24 mouse cellular contexts compared by ENCODE assay signal in genomic region chr5:148588142-148588650, GRCm38 (mm10). TPM values are rescaled to one million over a fixed set of nuclear protein-coding genes. Genes with fewer than 3 reads are reported as not detected.
DNase-seq lines count a peak whose midpoint lies in the region; ATAC-seq and TF ChIP-seq lines count a peak whose summit lies in the region.
"Had no signal": no experiment of that assay in that cellular context is flagged by ENCODE, and none has a peak within 500 bp of the region (broad histone marks: within the 10 kb centered on the region; RNA-seq: fewer than 3 reads in every experiment).

No protein-coding gene starts in this region.

- no peaks in the 10 kb centered on the region for H3K27me3 ChIP-seq in hindbrain, embryonic 12.5 days
- H3K27me3 ChIP-seq in hindbrain, embryonic 16.5 days (replicated peaks; ENCODE audit: control insufficient read depth, insufficient read depth, low read length), result no peaks in the 10 kb centered on the region
- no peaks in the 10 kb centered on the region for H3K27me3 ChIP-seq in embryonic facial prominence, embryonic 14.5 days (replicated peaks; ENCODE audit: control insufficient read depth, insufficient read depth, low read length)
- H3K27me3 ChIP-seq: limb, embryonic 13.5 days; lung, embryonic 15.5 days had no signal

- TF ChIP-seq CTCF in brain, embryonic 14.5 days (IDR thresholded peaks at IDR 0.05; ENCODE audit: borderline replicate concordance, extremely low read depth, insufficient read depth, insufficient read length), result no peak

- 0 out of 2 replicates have a peak, but pooled peaks cover 6% of the 10 kb centered on the region for H3K9me3 ChIP-seq in hindbrain, embryonic 12.5 days (replicated peaks)
- no peaks in the 10 kb centered on the region for H3K9me3 ChIP-seq in hindbrain, embryonic 16.5 days (ENCODE audit: control insufficient read depth, low read length)
- 0 out of 2 replicates have a peak, but pooled peaks cover under 1% of the 10 kb centered on the region for H3K9me3 ChIP-seq in embryonic facial prominence, embryonic 14.5 days (ENCODE audit: control insufficient read depth, low read length)
- H3K9me3 ChIP-seq: limb, embryonic 13.5 days; lung, embryonic 15.5 days had no signal

- H3K4me3 ChIP-seq in hindbrain, embryonic 12.5 days, result no peak overlapping the region
- no peak overlapping the region for H3K4me3 ChIP-seq in hindbrain, embryonic 16.5 days (ENCODE audit: low read length)
- H3K4me3 ChIP-seq in embryonic facial prominence, embryonic 14.5 days (ENCODE audit: low read depth, low read length), result no peak overlapping the region
- H3K4me3 ChIP-seq: limb, embryonic 13.5 days; lung, embryonic 15.5 days had no signal

- H3K4me2 ChIP-seq in hindbrain, embryonic 12.5 days (replicated peaks), result no peak overlapping the region
- H3K4me2 ChIP-seq in hindbrain, embryonic 16.5 days (ENCODE audit: low read length), result no peak overlapping the region
- H3K4me2 ChIP-seq in embryonic facial prominence, embryonic 14.5 days (ENCODE audit: low read depth, low read length), result no peak overlapping the region
- H3K4me2 ChIP-seq: heart, embryonic 11.5 days; limb, embryonic 13.5 days; liver, embryonic 11.5 days; lung, embryonic 15.5 days had no signal

- DNase-seq in embryo, embryonic 10 days (ENCODE audit: low spot score), result peak; percentile 48
- DNase-seq in embryo, embryonic 9.5 days (ENCODE audit: extremely low spot score), result no peak
- peak; percentile 57 for DNase-seq in brain, embryonic 14.5 days (ENCODE audit: low read depth)
- DNase-seq in embryonic facial prominence, embryonic 14.5 days (ENCODE audit: low spot score), result peak; percentile 29
- no peak for DNase-seq in frontal cortex, postnatal 36 days (ENCODE audit: low spot score in 2 of 2)
- DNase-seq in urinary bladder, adult 18-20 months (ENCODE audit: low spot score in 2 of 2), result no peak
- DNase-seq: adrenal gland, adult 8-10 months; cerebellum, adult 8-10 months; cerebellum, postnatal 25 days; gastrocnemius, postnatal 25 days; heart, adult 18-20 months; heart, postnatal 36 days; kidney, adult 8-10 months; kidney, postnatal 4 days had no signal

- 25% methylated on average over 6 of the region's 6 CpGs for WGBS in hindbrain, embryonic 12.5 days
- WGBS in hindbrain, embryonic 16.5 days, result 28% methylated on average over 6 of the region's 6 CpGs
- WGBS in embryonic facial prominence, embryonic 14.5 days, result 42% methylated on average over 6 of the region's 6 CpGs

- peak; percentile 50; the same call in 1 of the 2 replicates for ATAC-seq in hindbrain, embryonic 12.5 days (ENCODE audit: low FRiP score)
- no peak for ATAC-seq in hindbrain, embryonic 16.5 days
- ATAC-seq in embryonic facial prominence, embryonic 14.5 days (ENCODE audit: low read depth), result no peak
- ATAC-seq: intestine, embryonic 16.5 days had no signal

- H3K27ac ChIP-seq in hindbrain, embryonic 12.5 days, result no peak overlapping the region
- H3K27ac ChIP-seq in hindbrain, embryonic 16.5 days (ENCODE audit: low read depth, low read length), result no peak overlapping the region
- no peak overlapping the region for H3K27ac ChIP-seq in embryonic facial prominence, embryonic 14.5 days (replicated peaks; ENCODE audit: low read depth, low read length)
- H3K27ac ChIP-seq: kidney, postnatal 0 days; limb, embryonic 13.5 days; lung, embryonic 15.5 days; macrophage had no signal

- H3K9ac ChIP-seq in hindbrain, embryonic 12.5 days, result no peak overlapping the region
- H3K9ac ChIP-seq in hindbrain, embryonic 16.5 days (ENCODE audit: low read depth, low read length), result no peak overlapping the region
- H3K9ac ChIP-seq in embryonic facial prominence, embryonic 14.5 days (ENCODE audit: low read depth, low read length), result no peak overlapping the region
- H3K9ac ChIP-seq: limb, embryonic 13.5 days; lung, embryonic 15.5 days had no signal

- no peak for TF ChIP-seq POLR2A in brain, embryonic 14.5 days (IDR thresholded peaks at IDR 0.05; ENCODE audit: borderline replicate concordance, extremely low read depth, insufficient read depth, insufficient read length, poor library complexity, severe bottlenecking)

- peaks cover 17% of the 10 kb centered on the region for H3K4me1 ChIP-seq in hindbrain, embryonic 12.5 days
- no peaks in the 10 kb centered on the region for H3K4me1 ChIP-seq in hindbrain, embryonic 16.5 days (ENCODE audit: control insufficient read depth, insufficient read depth, low read depth, low read length)
- no peaks in the 10 kb centered on the region; the same call in 1 of the 2 replicates for H3K4me1 ChIP-seq in embryonic facial prominence, embryonic 14.5 days (ENCODE audit: control insufficient read depth, insufficient read depth, low read length)

- H3K36me3 ChIP-seq in hindbrain, embryonic 12.5 days, result no peaks in the 10 kb centered on the region
- no peaks in the 10 kb centered on the region for H3K36me3 ChIP-seq in hindbrain, embryonic 16.5 days (ENCODE audit: control insufficient read depth, insufficient read depth, low read length)
- H3K36me3 ChIP-seq in embryonic facial prominence, embryonic 14.5 days (ENCODE audit: control insufficient read depth, insufficient read depth, low read length), result no peaks in the 10 kb centered on the region
- H3K36me3 ChIP-seq: G1E; limb, embryonic 13.5 days; lung, embryonic 15.5 days had no signal

RNA-seq across cellular contexts. Expression of gene Ubl3, which starts 35.6 kb away (rescaled TPM):
- 93.4 and 107 TPM in 2 replicates for polyA plus RNA-seq in hindbrain, embryonic 12.5 days (2016; fragmentation: Nextera tagmentation; extraction: Ambion mirVana)
- 70.7 and 90.1 TPM in 2 replicates for polyA plus RNA-seq in hindbrain, embryonic 16.5 days (2015; fragmentation: Nextera tagmentation; extraction: Ambion mirVana)
- 37.2 and 44.5 TPM in 2 replicates for polyA plus RNA-seq in brain, embryonic 14.5 days (2012; rRNA removed)
- polyA plus RNA-seq in embryonic facial prominence, embryonic 14.5 days (2014; fragmentation: Nextera tagmentation; extraction: Ambion mirVana), result 73.2 and 73.8 TPM in 2 replicates

Comparison
In these comparisons a context has a peak if more than half of its experiments do, and no peak if none do; other contexts are left out.
1. DNase-seq: peak in embryo, embryonic 10 days (single experiment), brain, embryonic 14.5 days (single experiment) and embryonic facial prominence, embryonic 14.5 days (single experiment); none in embryo, embryonic 9.5 days (single experiment), frontal cortex, postnatal 36 days (0 of 2) and urinary bladder, adult 18-20 months (0 of 2).